Mouse (Mus musculus) spleen, postnatal 36 days (tissue): ENCODE data around the gene Cfap300.
A peak's percentile ranks its signal among the peaks of the same experiment; 100 is the strongest.

Experiments
- DNase-seq, 2 experiments: peaks; one replicate each; pipeline ENCODE4 v3.0.0; 2022; ENCODE audit warnings: low spot score in 2 of 2, mixed read lengths in 1 of 2

Cfap300 gene

GRCm38 (mm10) chr9:8042338-8043043, at the start of gene Cfap300:
TSS of gene Cfap300 (minus strand) at chr9:8042823.
- DNase-seq = peak; percentile 76 to 80

DNA sequence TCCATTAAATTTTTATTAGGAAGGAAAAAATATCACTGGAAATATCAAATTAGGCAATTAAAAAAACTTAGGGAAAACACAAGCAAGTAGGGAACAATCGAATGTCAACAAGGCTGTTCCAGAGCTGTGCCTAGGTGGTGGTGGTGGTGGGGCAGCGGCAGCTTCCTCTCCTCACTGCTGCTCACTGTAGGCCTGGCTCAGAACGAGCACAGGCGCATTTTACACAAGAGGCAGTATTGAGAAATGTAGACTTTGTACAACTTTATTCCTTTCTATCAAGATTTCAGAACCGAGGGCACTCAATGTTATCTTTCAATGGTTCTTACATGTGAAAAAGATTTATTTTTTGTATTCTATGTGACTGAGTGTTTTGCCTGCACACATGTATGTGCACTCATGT, 36.3 kb upstream of the Cfap300 start:
- no peak for DNase-seq

- no peak for DNase-seq
These were observed 31.7 kb upstream of the Cfap300 start for GRCm38 (mm10) chr9:8074345-8074744.

- no peak for DNase-seq
These were observed 30.7 kb upstream of the Cfap300 start for GRCm38 (mm10) chr9:8073203-8073755.

DNA sequence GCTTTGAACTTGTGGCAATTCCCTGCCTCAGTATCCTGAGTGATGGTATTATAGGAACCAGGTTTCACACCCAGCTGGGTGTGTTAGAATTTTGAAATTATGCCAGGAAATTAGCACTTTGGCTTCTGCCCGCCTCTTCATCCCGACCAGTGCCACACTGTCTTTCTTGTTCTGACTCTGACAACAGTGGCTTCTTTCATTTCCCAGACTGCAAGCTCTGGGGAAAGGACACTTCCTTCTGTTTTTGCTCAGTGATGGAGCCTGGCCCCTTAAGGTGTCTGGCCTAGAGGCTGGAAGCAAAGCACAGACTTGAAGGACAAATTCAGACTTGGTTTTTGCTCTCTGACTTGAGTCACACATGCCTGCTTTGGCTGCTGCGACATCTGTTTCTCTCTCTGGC, 17.0 kb upstream of the Cfap300 start:
- no peak for DNase-seq

DNA sequence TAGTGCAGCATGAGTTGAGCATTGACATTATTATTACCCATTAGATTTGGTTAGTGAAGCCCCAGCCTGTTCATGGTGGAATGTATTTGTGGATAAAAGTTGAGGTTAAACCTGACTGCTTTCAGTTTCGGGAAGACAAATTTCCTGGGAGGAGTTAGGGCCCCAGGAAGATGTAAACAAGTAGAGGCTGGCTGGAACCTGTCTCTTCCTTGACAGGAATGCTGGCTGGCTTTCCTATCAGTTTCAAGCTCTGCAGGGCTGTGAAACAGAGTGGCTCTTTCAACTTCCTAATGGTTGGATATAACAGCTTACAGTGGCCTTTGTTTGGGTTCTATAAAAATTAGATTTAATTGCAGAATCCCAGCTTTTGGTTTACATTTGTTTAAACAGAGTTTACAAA, 12.2 kb upstream of the Cfap300 start:
- DNase-seq = no peak

- no peak for DNase-seq
These were observed 393 bp upstream of the Cfap300 start for GRCm38 (mm10) chr9:8043044-8043387.

DNA sequence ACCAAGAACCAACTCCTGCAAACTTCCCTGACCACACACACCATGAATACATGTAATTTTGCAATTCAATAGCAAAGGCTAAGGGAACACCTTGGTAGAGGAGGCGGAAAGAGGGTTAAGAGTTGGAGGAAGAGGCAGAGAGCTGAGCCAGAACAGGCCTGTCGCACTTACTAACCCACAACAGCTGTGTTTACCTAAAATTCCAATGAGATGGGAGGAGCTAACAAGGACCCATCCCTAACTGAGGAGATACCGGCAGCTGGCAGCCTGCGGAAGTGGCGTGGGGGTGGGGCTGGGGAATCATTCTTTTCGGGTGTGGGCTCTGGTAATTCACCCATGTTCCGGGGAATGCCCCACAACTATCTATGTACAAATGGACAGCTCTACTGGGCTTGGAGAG, 7.1 kb downstream of the Cfap300 start:
- DNase-seq = no peak

GRCm38 (mm10) chr9:8035091-8035490, 7.5 kb downstream of the Cfap300 start:
- no peak for DNase-seq

GRCm38 (mm10) chr9:8034143-8034542, 8.5 kb downstream of the Cfap300 start:
- no peak for DNase-seq

DNA sequence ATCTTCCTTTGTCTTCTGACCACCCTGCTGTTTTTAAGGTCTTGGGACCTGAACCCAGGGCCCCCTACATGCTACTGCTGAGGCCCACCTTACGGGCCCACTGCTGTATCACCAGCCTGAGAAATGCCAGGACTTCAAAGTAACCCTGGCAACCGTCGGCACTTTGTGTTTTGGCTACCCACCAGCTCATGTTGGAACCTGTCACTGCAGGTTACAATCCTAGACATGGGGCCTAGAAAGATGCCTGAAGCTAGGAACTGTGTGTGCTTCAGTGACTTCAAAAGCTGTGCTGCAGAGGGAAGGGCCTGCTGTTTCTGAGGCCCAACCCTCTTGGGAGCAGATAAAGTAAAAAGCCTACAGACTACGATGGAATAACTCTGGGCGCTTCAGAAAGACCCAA, 9.8 kb downstream of the Cfap300 start:
- DNase-seq = no peak

GRCm38 (mm10) chr9:8018609-8019008, 24.0 kb downstream of the Cfap300 start:
- no peak for DNase-seq

DNA sequence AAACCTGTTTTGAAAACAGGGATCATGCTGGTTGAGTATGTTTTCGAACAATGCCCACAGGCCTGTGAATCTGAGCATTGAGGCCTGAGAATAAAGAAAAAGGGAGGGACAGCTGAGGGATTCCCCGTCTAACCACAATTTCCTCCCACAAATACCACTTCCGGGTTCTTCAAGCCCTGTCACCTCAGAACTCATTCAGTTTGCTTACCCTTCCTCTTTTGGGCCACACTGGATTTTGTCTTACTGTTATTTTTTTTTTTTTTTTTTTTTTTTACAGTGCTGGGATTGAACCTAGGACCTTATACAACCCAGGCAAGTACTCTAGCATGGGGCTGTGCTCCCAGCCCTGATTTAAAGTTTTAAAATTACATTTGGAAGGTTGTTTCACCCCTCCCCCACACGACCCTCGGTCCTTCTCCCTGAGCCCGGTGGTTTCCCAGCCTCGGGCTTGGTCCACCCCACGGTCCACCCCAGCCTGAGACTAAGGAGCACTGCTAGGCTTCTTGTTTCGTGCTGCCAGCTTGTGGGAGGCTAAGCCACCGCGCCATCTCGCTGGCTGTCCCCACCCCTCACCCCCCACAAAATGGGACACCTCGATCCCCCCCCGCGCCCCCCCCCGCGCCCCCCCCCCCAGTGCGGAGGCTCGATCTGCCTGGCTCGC, 25.2 kb downstream of the Cfap300 start:
- peak; percentile 83 to 85 for DNase-seq

- DNase-seq = peak; percentile 24 to 34
These were observed 38.1 kb downstream of the Cfap300 start, which contains the start of gene Yap1 for GRCm38 (mm10) chr9:8004370-8004991. TSS of gene Yap1 (minus strand) at chr9:8004596.

DNA sequence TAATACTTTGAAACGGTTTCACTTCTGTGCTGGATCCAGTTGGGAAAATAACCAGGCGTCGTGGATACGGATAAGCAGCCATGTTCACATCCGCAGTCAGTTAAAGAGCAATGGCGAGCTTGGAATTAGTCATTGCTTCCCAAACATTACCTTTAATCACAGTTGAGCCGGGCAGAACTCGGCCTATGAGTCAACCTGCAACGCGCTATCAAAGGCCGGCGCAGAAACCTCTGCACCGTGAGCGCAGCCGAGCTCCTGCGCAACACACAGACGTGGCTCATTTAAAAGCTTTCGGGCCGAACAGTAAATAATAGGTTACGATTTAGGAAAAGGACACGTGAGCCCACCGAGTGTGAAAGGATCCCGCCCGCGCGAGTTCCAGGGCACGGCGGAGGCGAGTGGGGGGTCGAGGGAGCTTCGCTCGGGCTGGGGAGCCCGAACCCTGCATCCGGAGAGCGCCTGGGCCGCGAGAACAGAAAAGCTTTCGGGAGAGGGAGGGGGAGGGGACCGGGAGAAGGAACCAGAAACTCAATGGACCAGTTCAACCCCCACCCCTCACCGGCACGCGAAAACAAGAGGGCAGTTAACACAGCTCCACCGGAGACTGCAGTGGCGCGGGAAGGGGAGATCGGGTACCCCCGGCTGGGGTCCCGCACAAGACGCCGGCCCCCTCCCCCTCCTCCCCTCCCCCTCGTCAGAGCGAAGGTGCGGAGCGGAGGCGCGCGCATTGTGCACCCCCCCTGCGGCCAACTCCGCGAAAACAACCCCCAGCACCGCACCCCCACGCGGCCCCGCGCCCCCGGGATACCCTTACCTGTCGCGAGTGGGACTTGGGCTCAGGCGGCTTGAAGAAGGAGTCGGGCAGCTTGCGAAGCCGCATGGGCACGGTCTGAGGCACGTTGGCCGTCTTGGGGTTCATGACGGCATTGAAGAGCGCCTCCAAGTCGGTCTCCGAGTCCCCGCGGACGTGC, 39.0 kb downstream of the Cfap300 start:
- no peak for DNase-seq

DNA sequence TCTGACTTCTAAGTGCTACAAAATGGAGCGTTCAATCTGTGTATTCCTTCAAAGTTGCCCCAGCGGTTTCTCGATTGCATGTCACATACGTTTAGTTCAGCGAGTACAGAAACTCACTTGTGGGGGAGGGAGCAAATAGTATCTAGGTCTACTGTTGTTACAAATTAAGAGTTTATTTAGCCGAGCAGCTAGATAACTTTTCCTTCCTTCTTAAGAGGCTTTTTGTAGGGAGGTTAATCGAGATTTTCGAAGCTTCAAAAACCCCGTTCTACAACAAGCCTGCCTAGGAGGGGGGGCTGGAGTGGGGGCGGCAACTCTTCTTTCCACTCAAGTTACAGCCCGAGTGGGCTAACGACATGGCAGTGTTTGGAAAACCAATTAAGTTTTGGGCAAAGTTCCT, 39.8 kb downstream of the Cfap300 start:
- DNase-seq = no peak

- no peak for DNase-seq
These were observed 41.3 kb downstream of the Cfap300 start for GRCm38 (mm10) chr9:8001352-8001751.

DNA sequence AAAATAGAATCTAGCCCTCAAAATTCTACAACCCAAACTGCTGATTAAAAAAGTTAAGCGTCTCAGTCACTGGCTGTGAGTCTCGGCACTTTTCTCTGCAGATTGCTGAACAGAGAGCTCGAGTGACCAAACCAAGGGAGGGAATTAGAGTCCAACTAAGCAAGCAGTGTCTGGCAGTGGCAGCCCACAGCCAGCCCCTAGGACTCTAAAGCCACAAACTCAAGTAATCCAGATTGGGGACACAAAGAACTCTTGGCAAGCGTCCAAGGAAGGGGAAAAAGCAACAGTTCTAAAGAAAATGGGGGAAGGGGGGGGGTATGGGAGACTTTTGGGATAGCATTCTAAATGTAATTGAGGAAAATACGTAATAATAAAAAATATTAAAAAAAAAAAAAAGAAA, 48.3 kb downstream of the Cfap300 start:
- no peak for DNase-seq

DNA sequence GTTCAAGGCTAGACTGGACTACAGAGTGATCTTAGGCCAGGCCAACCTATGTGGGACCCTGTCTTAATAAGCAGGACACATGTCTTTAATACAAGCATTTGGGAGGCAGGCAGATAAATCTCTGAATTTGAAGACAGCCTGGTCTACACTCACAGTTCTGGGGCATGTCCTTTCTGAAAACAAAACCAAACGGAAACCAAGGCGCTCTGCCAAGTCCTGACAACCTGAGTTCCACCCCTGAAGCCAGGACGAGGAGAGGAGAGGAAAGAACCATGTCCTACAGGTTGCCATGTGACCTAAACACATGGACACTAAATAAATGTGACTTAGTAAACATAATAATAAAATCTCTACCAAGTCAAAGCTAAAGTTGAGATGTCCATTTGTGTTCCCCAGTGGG, 50.0 kb downstream of the Cfap300 start:
- no peak for DNase-seq

GRCm38 (mm10) chr9:7990897-7991296, 51.7 kb downstream of the Cfap300 start:
- DNase-seq = no peak

- DNase-seq = no peak
These were observed 55.5 kb downstream of the Cfap300 start for GRCm38 (mm10) chr9:7987119-7987518.

DNA sequence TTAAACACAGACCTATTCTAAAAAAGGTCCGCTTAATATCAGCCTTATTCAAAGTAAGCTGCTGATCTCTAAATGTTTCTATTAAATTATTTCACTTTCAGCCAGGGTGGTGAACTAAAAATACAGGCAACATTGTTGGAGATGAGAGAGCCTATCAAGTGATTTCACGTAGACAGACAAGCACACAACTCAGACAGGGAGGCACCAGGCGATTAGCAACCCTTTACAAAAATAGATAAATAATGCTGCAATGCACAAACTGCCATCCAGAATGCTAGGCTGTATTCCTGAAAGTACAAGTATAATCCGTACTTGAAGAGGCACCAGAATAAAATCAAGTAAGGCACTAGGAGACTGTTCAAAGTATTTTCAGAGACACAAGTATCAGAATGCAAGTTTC, 58.3 kb downstream of the Cfap300 start:
- DNase-seq = no peak
